Mouse (Mus musculus): ENCODE measurements at regions not wholly inside any gene's neighbourhood (a gene's known extent, or its start where the extent isn't known, plus 50 kb on each side); places are given as distances from the start of the nearest gene placed in this dataset.

GRCm38 (mm10) chr2:30703308-30703707, 100.2 kb downstream of the 1700001O22Rik start:
- DNase-seq (ENCODE audit: low spot score), result no peak
- Histone ChIP-seq H3K4me1 (peaks cover 59% of the 10 kb centered on the region), H3K27me3 (replicated peaks; ENCODE audit: low read depth, poor library complexity, severe bottlenecking) (no peaks in the 10 kb centered on the region), H3K27ac (replicated peaks) (no peak overlapping the region), H3K9me3 (peaks cover 7% of the 10 kb centered on the region; the same call in 1 of the 2 replicates), H3K4me3 (no peak overlapping the region), H3K36me3 (replicated peaks) (0 out of 2 replicates have a peak, but pooled peaks cover 4% of the 10 kb centered on the region)
- WGBS, result 95% methylated on average over 1 of the region's 1 CpGs

- Histone ChIP-seq H3K9me3 (peaks cover 7% of the 10 kb centered on the region; the same call in 1 of the 2 replicates), H3K27ac (replicated peaks) (peak overlapping the region; percentile 76), H3K27me3 (replicated peaks; ENCODE audit: low read depth, poor library complexity, severe bottlenecking) (no peaks in the 10 kb centered on the region), H3K36me3 (replicated peaks) (0 out of 2 replicates have a peak, but pooled peaks cover 4% of the 10 kb centered on the region), H3K4me3 (no peak overlapping the region), H3K4me1 (peaks cover 56% of the 10 kb centered on the region)
- WGBS, result 24% methylated on average over 7 of the region's 7 CpGs
- DNase-seq (ENCODE audit: low spot score), result no peak
Observed at GRCm38 (mm10) chr2:30702711-30703110, 100.8 kb downstream of the 1700001O22Rik start.

GRCm38 (mm10) chr2:30700890-30701289, 102.6 kb downstream of the 1700001O22Rik start:
- WGBS, result 89% methylated on average over 2 of the region's 2 CpGs
- no peak for DNase-seq (ENCODE audit: low spot score)
- H3K4me3 ChIP-seq, result no peak overlapping the region
- H3K27ac ChIP-seq (replicated peaks), result peak overlapping the region; percentile 59
- no peaks in the 10 kb centered on the region for H3K27me3 ChIP-seq (replicated peaks; ENCODE audit: low read depth, poor library complexity, severe bottlenecking)
- 0 out of 2 replicates have a peak, but pooled peaks cover 4% of the 10 kb centered on the region for H3K36me3 ChIP-seq (replicated peaks)
- peaks cover 7% of the 10 kb centered on the region; the same call in 1 of the 2 replicates for H3K9me3 ChIP-seq
- peaks cover 54% of the 10 kb centered on the region for H3K4me1 ChIP-seq

GRCm38 (mm10) chr2:30700471-30700870, 103.0 kb downstream of the 1700001O22Rik start:
- Histone ChIP-seq H3K4me1 (peaks cover 54% of the 10 kb centered on the region), H3K27ac (replicated peaks) (peak overlapping the region; percentile 90), H3K36me3 (replicated peaks) (0 out of 2 replicates have a peak, but pooled peaks cover 4% of the 10 kb centered on the region), H3K4me3 (no peak overlapping the region), H3K27me3 (replicated peaks; ENCODE audit: low read depth, poor library complexity, severe bottlenecking) (no peaks in the 10 kb centered on the region), H3K9me3 (peaks cover 7% of the 10 kb centered on the region; the same call in 1 of the 2 replicates)
- DNase-seq (ENCODE audit: low spot score), result no peak
- WGBS, result 84% methylated on average over 1 of the region's 1 CpGs

- Histone ChIP-seq H3K4me3 (peak overlapping the region; percentile 39; the same call in 1 of the 2 replicates), H3K36me3 (replicated peaks) (0 out of 2 replicates have a peak, but pooled peaks cover 4% of the 10 kb centered on the region), H3K27me3 (replicated peaks; ENCODE audit: low read depth, poor library complexity, severe bottlenecking) (no peaks in the 10 kb centered on the region), H3K4me1 (peaks cover 59% of the 10 kb centered on the region), H3K9me3 (peaks cover 7% of the 10 kb centered on the region; the same call in 1 of the 2 replicates), H3K27ac (replicated peaks) (peak overlapping the region; percentile 90)
- 37% methylated on average over 6 of the region's 6 CpGs for WGBS
- peak; percentile 69 for DNase-seq (ENCODE audit: low spot score)
Observed at GRCm38 (mm10) chr2:30699797-30700454, 103.5 kb downstream of the 1700001O22Rik start.

- Histone ChIP-seq H3K9me3 (no peaks in the 10 kb centered on the region), H3K27ac (replicated peaks) (peak overlapping the region; percentile 90), H3K27me3 (replicated peaks; ENCODE audit: low read depth, poor library complexity, severe bottlenecking) (no peaks in the 10 kb centered on the region), H3K4me1 (peaks cover 68% of the 10 kb centered on the region), H3K4me3 (no peak overlapping the region), H3K36me3 (replicated peaks) (no peaks in the 10 kb centered on the region)
- 73% methylated on average over 6 of the region's 6 CpGs for WGBS
- DNase-seq (ENCODE audit: low spot score), result no peak
Observed at GRCm38 (mm10) chr2:30698758-30699535, 104.1 kb downstream of the Cstad start.

- no peak overlapping the region for H3K4me3 ChIP-seq
- H3K27ac ChIP-seq (replicated peaks), result peak overlapping the region; percentile 90
- no peaks in the 10 kb centered on the region for H3K27me3 ChIP-seq (replicated peaks; ENCODE audit: low read depth, poor library complexity, severe bottlenecking)
- H3K4me1 ChIP-seq, result peaks cover 77% of the 10 kb centered on the region
- no peak for DNase-seq (ENCODE audit: low spot score)
- H3K36me3 ChIP-seq (replicated peaks), result no peaks in the 10 kb centered on the region
- H3K9me3 ChIP-seq, result no peaks in the 10 kb centered on the region
- 75% methylated on average over 2 of the region's 2 CpGs for WGBS
Observed at GRCm38 (mm10) chr2:30697851-30698250, 103.0 kb downstream of the Cstad start.

- 58% methylated on average over 11 of the region's 11 CpGs for WGBS
- H3K9me3 ChIP-seq, result no peaks in the 10 kb centered on the region
- DNase-seq (ENCODE audit: low spot score), result no peak
- no peaks in the 10 kb centered on the region for H3K27me3 ChIP-seq (replicated peaks; ENCODE audit: low read depth, poor library complexity, severe bottlenecking)
- peak overlapping the region; percentile 82 for H3K27ac ChIP-seq (replicated peaks)
- peaks cover 80% of the 10 kb centered on the region for H3K4me1 ChIP-seq
- no peak overlapping the region for H3K4me3 ChIP-seq
- no peaks in the 10 kb centered on the region for H3K36me3 ChIP-seq (replicated peaks)
Observed at GRCm38 (mm10) chr2:30695771-30696456, 101.1 kb downstream of the Cstad start.

GRCm38 (mm10) chr2:30695041-30695440, 100.2 kb downstream of the Cstad start:
- no peaks in the 10 kb centered on the region for H3K36me3 ChIP-seq (replicated peaks)
- no peaks in the 10 kb centered on the region for H3K27me3 ChIP-seq (replicated peaks; ENCODE audit: low read depth, poor library complexity, severe bottlenecking)
- peaks cover 80% of the 10 kb centered on the region for H3K4me1 ChIP-seq
- no peak overlapping the region for H3K4me3 ChIP-seq
- WGBS, result 95% methylated on average over 1 of the region's 1 CpGs
- H3K9me3 ChIP-seq, result no peaks in the 10 kb centered on the region
- peak overlapping the region; percentile 82 for H3K27ac ChIP-seq (replicated peaks)
- no peak for DNase-seq (ENCODE audit: low spot score)

- Histone ChIP-seq H3K27ac (replicated peaks) (peak overlapping the region; percentile 97), H3K36me3 (replicated peaks) (no peaks in the 10 kb centered on the region), H3K4me3 (peak overlapping the region; percentile 54), H3K4me1 (peaks cover 88% of the 10 kb centered on the region), H3K27me3 (replicated peaks; ENCODE audit: low read depth, poor library complexity, severe bottlenecking) (no peaks in the 10 kb centered on the region), H3K9me3 (no peaks in the 10 kb centered on the region)
- peak; percentile 93 for DNase-seq (ENCODE audit: low spot score)
- WGBS, result under 1% methylated on average over 41 of the region's 41 CpGs
Observed at GRCm38 (mm10) chr2:30693206-30694035, 98.6 kb downstream of the Cstad start.

- Histone ChIP-seq H3K4me1 (peaks cover 93% of the 10 kb centered on the region), H3K4me3 (peak overlapping the region; percentile 54), H3K27ac (replicated peaks) (peak overlapping the region; percentile 97), H3K9me3 (no peaks in the 10 kb centered on the region), H3K36me3 (replicated peaks) (no peaks in the 10 kb centered on the region), H3K27me3 (replicated peaks; ENCODE audit: low read depth, poor library complexity, severe bottlenecking) (no peaks in the 10 kb centered on the region)
- under 1% methylated on average over 13 of the region's 13 CpGs for WGBS
- DNase-seq (ENCODE audit: low spot score), result peak; percentile 92
Observed at GRCm38 (mm10) chr2:30692561-30693205, 97.8 kb downstream of the Cstad start.
